Comparison of ENCODE assay signal across 22 mouse cellular contexts in genomic region chr1:106092909-106093557, GRCm38 (mm10).
DNase-seq lines count a peak whose midpoint lies in the region; ATAC-seq and TF ChIP-seq lines count a peak whose summit lies in the region.
"Had no signal": no experiment of that assay in that cellular context is flagged by ENCODE, and none has a peak within 500 bp of the region (broad histone marks: within the 10 kb centered on the region; RNA-seq: fewer than 3 reads in every experiment).

No protein-coding gene starts in this region.

- no peak for TF ChIP-seq POLR2A in kidney, adult 2 months (IDR thresholded peaks at IDR 0.05; ENCODE audit: low read depth, low read length)

- no peak overlapping the region for H3K4me2 ChIP-seq in kidney, embryonic 14.5 days (replicated peaks; ENCODE audit: low read depth, low read length)
- no peak overlapping the region for H3K4me2 ChIP-seq in kidney, embryonic 15.5 days
- H3K4me2 ChIP-seq in kidney, embryonic 16.5 days (replicated peaks; ENCODE audit: low read depth, low read length) = no peak overlapping the region
- H3K4me2 ChIP-seq in kidney, postnatal 0 days (ENCODE audit: low read length) = no peak overlapping the region

- H3K36me3 ChIP-seq in kidney, embryonic 14.5 days (ENCODE audit: control insufficient read depth, insufficient read depth, low read length) = no peaks in the 10 kb centered on the region
- no peaks in the 10 kb centered on the region for H3K36me3 ChIP-seq in kidney, embryonic 15.5 days
- no peaks in the 10 kb centered on the region for H3K36me3 ChIP-seq in kidney, embryonic 16.5 days (ENCODE audit: insufficient read depth, low read length)
- no peaks in the 10 kb centered on the region for H3K36me3 ChIP-seq in kidney, adult 2 months (ENCODE audit: control insufficient read depth, insufficient read depth, low read length)
- no peaks in the 10 kb centered on the region for H3K36me3 ChIP-seq in kidney, postnatal 0 days (ENCODE audit: insufficient read depth, low read length)
- H3K36me3 ChIP-seq: G1E had no signal

- H3K4me1 ChIP-seq in kidney, embryonic 14.5 days (ENCODE audit: control insufficient read depth, insufficient read depth, low read length) = no peaks in the 10 kb centered on the region
- 0 out of 2 replicates have a peak, but pooled peaks cover 4% of the 10 kb centered on the region for H3K4me1 ChIP-seq in kidney, embryonic 15.5 days
- 0 out of 2 replicates have a peak, but pooled peaks cover 4% of the 10 kb centered on the region for H3K4me1 ChIP-seq in kidney, embryonic 16.5 days (ENCODE audit: insufficient read depth, low read length)
- H3K4me1 ChIP-seq in kidney, adult 2 months (ENCODE audit: control insufficient read depth, insufficient read depth, low read length) = no peaks in the 10 kb centered on the region
- H3K4me1 ChIP-seq in kidney, postnatal 0 days (replicated peaks; ENCODE audit: insufficient read depth, low read length) = no peaks in the 10 kb centered on the region

- 0 out of 2 replicates have a peak overlapping the region, but pooled peaks have one; percentile 38 for H3K27ac ChIP-seq in kidney, embryonic 14.5 days (ENCODE audit: low read depth, low read length)
- H3K27ac ChIP-seq in kidney, embryonic 15.5 days = peak overlapping the region; percentile 49
- H3K27ac ChIP-seq in kidney, embryonic 16.5 days (ENCODE audit: low read length) = peak overlapping the region; percentile 67; the same call in 1 of the 2 replicates
- H3K27ac ChIP-seq in kidney, adult 2 months (ENCODE audit: insufficient read depth, low read depth, low read length) = no peak overlapping the region
- H3K27ac ChIP-seq in kidney, postnatal 0 days = no peak overlapping the region

- TF ChIP-seq CTCF in kidney, adult 2 months (conservative IDR thresholded peaks at IDR 0.05; ENCODE audit: insufficient read depth, insufficient read length, low read depth, low read length) = no peak
- no peak for TF ChIP-seq CTCF in kidney, postnatal 0 days (IDR thresholded peaks at IDR 0.05; ENCODE audit: low read depth)

- H3K9me3 ChIP-seq in kidney, embryonic 14.5 days (ENCODE audit: control insufficient read depth, low read length) = no peaks in the 10 kb centered on the region
- no peaks in the 10 kb centered on the region for H3K9me3 ChIP-seq in kidney, embryonic 15.5 days (replicated peaks)
- H3K9me3 ChIP-seq in kidney, embryonic 16.5 days (ENCODE audit: low read length) = no peaks in the 10 kb centered on the region
- H3K9me3 ChIP-seq in kidney, postnatal 0 days (replicated peaks; ENCODE audit: low read length) = no peaks in the 10 kb centered on the region
- H3K9me3 ChIP-seq: G1E had no signal

- DNase-seq in kidney, postnatal 4 days = no peak
- DNase-seq in kidney, postnatal 10 days = no peak
- DNase-seq in kidney, adult 2 months = no peak
- peak; percentile 70 for DNase-seq in kidney, postnatal 0 days (ENCODE audit: low spot score)
- DNase-seq in kidney, adult 8-10 months = no peak
- DNase-seq: adrenal gland, adult 2 months; adrenal gland, adult 8-10 months; adrenal gland, postnatal 10 days; adrenal gland, postnatal 14 days; adrenal gland, postnatal 25 days; adrenal gland, postnatal 36 days; B cell, adult 2 months; cerebellum, adult 11 months; cerebellum, adult 11-12 months had no signal

- no peaks in the 10 kb centered on the region for H3K27me3 ChIP-seq in kidney, embryonic 14.5 days (ENCODE audit: control insufficient read depth, insufficient read depth, low read length)
- no peaks in the 10 kb centered on the region for H3K27me3 ChIP-seq in kidney, embryonic 15.5 days
- no peaks in the 10 kb centered on the region for H3K27me3 ChIP-seq in kidney, embryonic 16.5 days (ENCODE audit: insufficient read depth, low read length)
- no peaks in the 10 kb centered on the region for H3K27me3 ChIP-seq in kidney, adult 2 months (replicated peaks; ENCODE audit: control insufficient read depth, insufficient read depth, low read length)
- H3K27me3 ChIP-seq in kidney, postnatal 0 days (ENCODE audit: insufficient read depth, low read length) = no peaks in the 10 kb centered on the region
- H3K27me3 ChIP-seq: CH12.LX, Patski had no signal

- WGBS in kidney, embryonic 14.5 days = 41% methylated on average over 3 of the region's 3 CpGs
- 57% methylated on average over 3 of the region's 3 CpGs for WGBS in kidney, embryonic 15.5 days
- WGBS in kidney, embryonic 16.5 days = 42% methylated on average over 3 of the region's 3 CpGs
- 64% methylated on average over 3 of the region's 3 CpGs for WGBS in kidney, adult 2 months
- WGBS in kidney, postnatal 0 days = 48% methylated on average over 3 of the region's 3 CpGs

- peak; percentile 81; the same call in 1 of the 2 replicates for ATAC-seq in kidney, embryonic 14.5 days (ENCODE audit: low FRiP score, low TSS enrichment)
- ATAC-seq in kidney, embryonic 15.5 days (replicated peaks; ENCODE audit: low FRiP score) = peak; percentile 81
- ATAC-seq in kidney, embryonic 16.5 days (ENCODE audit: low FRiP score, low TSS enrichment) = peak; percentile 76
- 0 out of 2 replicates have a peak, but pooled peaks have one; percentile 43 for ATAC-seq in kidney, postnatal 0 days (replicated peaks; ENCODE audit: low FRiP score, low read depth)
- ATAC-seq: activated CD4-positive, CD25-positive, alpha-beta regulatory T cell, adult 4 months; CD4-positive, CD25-positive, alpha-beta regulatory T cell, adult 4 months; Patski had no signal

- H3K4me3 ChIP-seq in kidney, embryonic 14.5 days (ENCODE audit: low read length) = no peak overlapping the region
- no peak overlapping the region for H3K4me3 ChIP-seq in kidney, embryonic 15.5 days (replicated peaks)
- no peak overlapping the region for H3K4me3 ChIP-seq in kidney, embryonic 16.5 days (ENCODE audit: low read length)
- H3K4me3 ChIP-seq in kidney, adult 2 months (ENCODE audit: insufficient read depth, low read depth, low read length) = no peak overlapping the region
- no peak overlapping the region for H3K4me3 ChIP-seq in kidney, postnatal 0 days (replicated peaks; ENCODE audit: low read depth, low read length)

- H3K9ac ChIP-seq in kidney, embryonic 14.5 days (ENCODE audit: low read depth, low read length) = no peak overlapping the region
- no peak overlapping the region for H3K9ac ChIP-seq in kidney, embryonic 15.5 days
- no peak overlapping the region for H3K9ac ChIP-seq in kidney, embryonic 16.5 days (replicated peaks; ENCODE audit: low read length)
- no peak overlapping the region for H3K9ac ChIP-seq in kidney, postnatal 0 days (ENCODE audit: low read depth, low read length)

Comparison
In these comparisons a context has a peak if more than half of its experiments do, and no peak if none do; other contexts are left out.
1. H3K27ac ChIP-seq: peak in kidney, embryonic 14.5 days (single experiment), kidney, embryonic 15.5 days (single experiment) and kidney, embryonic 16.5 days (single experiment); none in kidney, adult 2 months (single experiment) and kidney, postnatal 0 days (single experiment).
2. Peak in every context shown above with its lines, with median percentiles within 50 percentile points of each other: ATAC-seq.